Mouse (Mus musculus) cerebellum, adult 2 months (tissue): ENCODE results near the gene Cep128.

Source experiments
- CTCF ChIP-seq: fragments of 200-500 bp; IDR thresholded peaks from 2 replicates; pipeline ENCODE4 v1.5.1; 2011; ENCODE audit warnings: low read depth, mild to moderate bottlenecking, control low read depth, low read length, moderate library complexity, borderline replicate concordance; ENCODE audit not compliant: insufficient read depth
- POLR2A ChIP-seq: fragments of 200-500 bp; IDR thresholded peaks from 2 replicates; pipeline ENCODE4 v1.6.1; 2011; ENCODE audit warnings: low read length, control low read depth, borderline replicate concordance; ENCODE audit not compliant: insufficient read depth

- TF ChIP-seq POLR2A = no peak
- TF ChIP-seq CTCF = no peak
Measured at GRCm38 (mm10) chr12:91305038-91305437, 79.2 kb downstream of the Cep128 start.
